Mouse (Mus musculus) lung, embryonic 14.5 days (tissue): Measurements from ENCODE around the gene Nr2f2. TPM values are rescaled to one million over a fixed set of nuclear protein-coding genes. Genes with fewer than 3 reads are reported as not detected.

Experiments
- ATAC-seq: fragments of 200-750 bp; cut with Nextera tagmentation; 2 replicates; pipeline ENCODE4 v1.8.0; 2017; ENCODE audit warnings: mild to moderate bottlenecking, moderate TSS enrichment, moderate library complexity; ENCODE audit not compliant: insufficient read depth
- DNase-seq: peaks from one replicate; pipeline ENCODE4 v3.0.0-alpha.2; 2015
- H3K27ac ChIP-seq: fragments of 300-500 bp; sonication (generic); 2 replicates; pipeline ENCODE4 v1.5.1; 2014; ENCODE audit warnings: low read depth, mild to moderate bottlenecking, moderate library complexity
- H3K27me3 ChIP-seq: fragments of 300-500 bp; sonication (generic); 2 replicates; pipeline ENCODE4 v1.6.1; 2014; ENCODE audit warnings: low read length, control low read depth; ENCODE audit not compliant: insufficient read depth
- H3K36me3 ChIP-seq: fragments of 300-500 bp; sonication (generic); 2 replicates; pipeline ENCODE4 v1.6.1; 2014; ENCODE audit warnings: control low read depth; ENCODE audit not compliant: insufficient read depth
- H3K4me1 ChIP-seq: fragments of 300-500 bp; sonication (generic); 2 replicates; pipeline ENCODE4 v1.6.1; 2014; ENCODE audit warnings: antibody characterized with exemption, control low read depth; ENCODE audit not compliant: insufficient read depth
- H3K4me2 ChIP-seq: fragments of 300-500 bp; sonication (generic); 2 replicates; pipeline ENCODE4 v1.6.1; 2014; ENCODE audit warnings: mild to moderate bottlenecking
- H3K4me3 ChIP-seq: fragments of 300-500 bp; sonication (generic); 2 replicates; pipeline ENCODE4 v1.5.1; 2014; ENCODE audit warnings: low read depth, low read length
- H3K9ac ChIP-seq: fragments of 300-500 bp; sonication (generic); 2 replicates; pipeline ENCODE4 v1.6.1; 2014
- H3K9me3 ChIP-seq: fragments of 300-500 bp; sonication (generic); 2 replicates; pipeline ENCODE4 v1.6.1; 2016; ENCODE audit warnings: low read depth, low read length, control low read depth
- CTCF ChIP-seq: IDR thresholded peaks from 2 replicates; pipeline ENCODE4 v1.5.1; 2016; ENCODE audit warnings: antibody characterized with exemption, low read depth
- WGBS: fragments of 180-500 bp; shearing (Covaris S2); extraction: QIAGEN DNeasy Blood & Tissue Kit; methylation state at CpG from one replicate; pipeline ENCODE4 v1.1.7; 2014; 5-methylcytosine and 5-hydroxymethylcytosine counted together
- polyA plus RNA-seq: library from polyadenylated mRNA; unstranded; fragments of >200 nt; fragmentation: Nextera tagmentation; extraction: Ambion mirVana; gene quantifications from 2 replicates; pipeline ENCODE4 v1.2.1, GENCODE M21; 2014

Gene Nr2f2
- polyA plus RNA-seq, 1 experiment from 2014 or later, result 146 TPM

DNA sequence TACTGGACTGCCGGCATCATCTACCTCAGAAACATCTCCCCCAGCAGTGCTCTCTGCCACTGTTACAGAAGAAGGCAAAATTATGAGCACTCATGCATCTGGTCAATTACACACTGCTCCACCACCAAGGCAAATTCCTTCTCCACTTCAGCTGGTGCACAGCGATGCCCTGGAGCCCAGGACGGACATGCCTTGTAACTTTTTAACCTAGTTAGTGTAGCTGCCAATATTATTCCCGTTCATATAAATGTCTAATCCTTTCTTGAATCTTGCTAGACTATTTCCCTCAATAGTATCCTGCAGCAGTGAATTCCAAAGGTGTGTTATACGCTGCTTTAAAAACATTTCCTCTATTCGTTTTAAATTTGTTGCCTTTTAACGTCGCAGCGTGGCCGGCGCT is 40.6 kb upstream of the Nr2f2 start:
- Histone ChIP-seq H3K27ac (0 out of 2 replicates have a peak overlapping the region, but pooled peaks have one; percentile 24), H3K4me1 (no peaks in the 10 kb centered on the region), H3K9me3 (no peaks in the 10 kb centered on the region), H3K4me2 (no peak overlapping the region), H3K27me3 (no peaks in the 10 kb centered on the region), H3K4me3 (no peak overlapping the region), H3K36me3 (peaks cover 83% of the 10 kb centered on the region), H3K9ac (no peak overlapping the region)
- DNase-seq, result no peak
- WGBS, result 65% methylated on average over 11 of the region's 11 CpGs
- TF ChIP-seq CTCF, result no peak
- ATAC-seq, result no peak

GRCm38 (mm10) chr7:70406527-70406926 is 40.0 kb upstream of the Nr2f2 start:
- H3K9ac ChIP-seq, result no peak overlapping the region
- DNase-seq (no peak), ATAC-seq (no peak)
- no peaks in the 10 kb centered on the region for H3K9me3 ChIP-seq
- no peak overlapping the region for H3K4me3 ChIP-seq
- H3K4me2 ChIP-seq, result no peak overlapping the region
- H3K27ac ChIP-seq, result no peak overlapping the region
- H3K36me3 ChIP-seq, result peaks cover 81% of the 10 kb centered on the region
- TF ChIP-seq CTCF, result no peak
- H3K4me1 ChIP-seq, result no peaks in the 10 kb centered on the region
- H3K27me3 ChIP-seq, result no peaks in the 10 kb centered on the region
- WGBS, result 86% methylated on average over 11 of the region's 11 CpGs

GRCm38 (mm10) chr7:70405466-70405865 is 38.9 kb upstream of the Nr2f2 start:
- no peak for TF ChIP-seq CTCF
- 18% methylated on average over 2 of the region's 2 CpGs for WGBS
- DNase-seq (peak; percentile 82), ATAC-seq (no peak)
- Histone ChIP-seq H3K27ac (no peak overlapping the region), H3K36me3 (peaks cover 82% of the 10 kb centered on the region), H3K9ac (no peak overlapping the region), H3K4me3 (no peak overlapping the region), H3K27me3 (no peaks in the 10 kb centered on the region), H3K4me2 (no peak overlapping the region), H3K4me1 (no peaks in the 10 kb centered on the region), H3K9me3 (no peaks in the 10 kb centered on the region)

DNA sequence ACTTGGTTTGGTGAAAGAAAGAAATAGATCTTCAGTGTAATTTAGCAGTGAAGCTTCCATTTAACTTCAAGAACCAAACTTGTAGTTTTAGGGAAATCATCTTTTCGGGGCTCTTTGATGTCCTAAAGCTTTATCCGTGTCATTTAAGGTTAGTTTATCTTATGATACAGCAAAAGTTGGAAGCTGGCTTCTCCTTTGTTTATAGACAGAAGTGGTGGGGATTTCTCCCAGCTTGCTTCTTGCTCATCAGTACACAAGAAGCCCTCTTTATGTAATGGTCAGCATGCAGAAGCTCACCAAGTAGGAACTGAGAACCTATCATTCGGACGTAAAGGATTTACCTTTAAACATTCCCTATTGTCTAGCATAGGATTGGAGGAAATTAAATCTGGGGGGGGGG is 16.3 kb upstream of the Nr2f2 start:
- Histone ChIP-seq H3K4me2 (no peak overlapping the region), H3K27me3 (no peaks in the 10 kb centered on the region), H3K27ac (no peak overlapping the region), H3K9me3 (no peaks in the 10 kb centered on the region), H3K4me1 (peaks cover 9% of the 10 kb centered on the region), H3K4me3 (no peak overlapping the region), H3K36me3 (peaks cover 4% of the 10 kb centered on the region; the same call in 1 of the 2 replicates), H3K9ac (no peak overlapping the region)
- ATAC-seq (peak; percentile 83), DNase-seq (peak; percentile 93)
- WGBS, result 35% methylated on average over 4 of the region's 4 CpGs
- no peak for TF ChIP-seq CTCF

- TF ChIP-seq CTCF, result no peak
- Histone ChIP-seq H3K27me3 (no peaks in the 10 kb centered on the region), H3K36me3 (no peaks in the 10 kb centered on the region), H3K4me2 (no peak overlapping the region), H3K4me3 (no peak overlapping the region), H3K9me3 (no peaks in the 10 kb centered on the region), H3K9ac (no peak overlapping the region), H3K27ac (peak overlapping the region; percentile 85), H3K4me1 (peaks cover 9% of the 10 kb centered on the region)
- ATAC-seq, result no peak
- DNase-seq, result no peak
- 81% methylated on average over 14 of the region's 14 CpGs for WGBS
Measured at GRCm38 (mm10) chr7:70381409-70382244, 15.1 kb upstream of the Nr2f2 start.

DNA sequence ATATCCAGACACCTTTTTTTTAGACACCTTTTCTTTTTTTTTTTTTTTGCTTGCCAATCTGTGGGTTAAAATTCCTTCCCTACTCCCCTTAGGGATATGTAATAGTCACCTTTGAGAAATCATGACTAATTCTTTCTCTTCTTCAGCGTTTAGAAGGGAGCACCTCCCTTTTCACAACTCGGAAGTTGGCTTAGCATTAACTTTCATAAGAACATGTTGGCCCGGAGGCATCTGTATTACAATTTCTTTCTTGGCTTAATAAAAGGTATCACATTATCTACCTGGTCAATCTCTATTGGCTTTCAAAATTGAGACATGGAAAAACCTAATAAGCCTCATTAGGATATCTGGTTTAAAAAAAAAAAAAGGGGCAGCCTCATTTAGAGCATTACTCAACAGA is 14.4 kb upstream of the Nr2f2 start:
- Histone ChIP-seq H3K36me3 (no peaks in the 10 kb centered on the region), H3K9ac (no peak overlapping the region), H3K27ac (no peak overlapping the region), H3K9me3 (no peaks in the 10 kb centered on the region), H3K4me2 (no peak overlapping the region), H3K27me3 (no peaks in the 10 kb centered on the region), H3K4me3 (no peak overlapping the region), H3K4me1 (peaks cover 9% of the 10 kb centered on the region)
- 72% methylated on average over 3 of the region's 3 CpGs for WGBS
- TF ChIP-seq CTCF, result no peak
- ATAC-seq (no peak), DNase-seq (no peak)

- Histone ChIP-seq H3K27me3 (no peaks in the 10 kb centered on the region), H3K9ac (no peak overlapping the region), H3K4me2 (no peak overlapping the region), H3K27ac (no peak overlapping the region), H3K4me3 (no peak overlapping the region), H3K4me1 (peaks cover 9% of the 10 kb centered on the region), H3K9me3 (no peaks in the 10 kb centered on the region), H3K36me3 (no peaks in the 10 kb centered on the region)
- TF ChIP-seq CTCF, result no peak
- no peak for ATAC-seq
- WGBS, result 86% methylated on average over 3 of the region's 3 CpGs
- DNase-seq, result no peak
Measured at GRCm38 (mm10) chr7:70380246-70380645, 13.7 kb upstream of the Nr2f2 start.
